Mouse (Mus musculus): ENCODE data around the gene Tbx4. TPM values are rescaled to one million over a fixed set of nuclear protein-coding genes. Genes with fewer than 3 reads are reported as not detected.

The Tbx4 gene
- polyA plus RNA-seq, 1 experiment from 2014 or later, result 0.23 TPM

GRCm38 (mm10) chr11:85840803-85841145 is 45.4 kb upstream of the Tbx4 start:
- H3K4me1 ChIP-seq (replicated peaks; ENCODE audit: control insufficient read depth, insufficient read depth, low read length), result peaks cover 19% of the 10 kb centered on the region
- DNase-seq (ENCODE audit: low spot score), result no peak
- H3K9me3 ChIP-seq (ENCODE audit: control insufficient read depth, low read length), result no peaks in the 10 kb centered on the region
- ATAC-seq (ENCODE audit: low FRiP score), result no peak
- H3K27ac ChIP-seq, result no peak overlapping the region
- peak overlapping the region; percentile 49 for H3K4me2 ChIP-seq (replicated peaks)
- peak overlapping the region; percentile 18 for H3K4me3 ChIP-seq (replicated peaks; ENCODE audit: low read length)
- H3K27me3 ChIP-seq (ENCODE audit: control insufficient read depth, insufficient read depth, low read length), result peaks cover 94% of the 10 kb centered on the region
- no peaks in the 10 kb centered on the region for H3K36me3 ChIP-seq (replicated peaks; ENCODE audit: control insufficient read depth, insufficient read depth)
- 3% methylated on average over 21 of the region's 21 CpGs for WGBS
- H3K9ac ChIP-seq, result peak overlapping the region; percentile 12; the same call in 1 of the 2 replicates

DNA sequence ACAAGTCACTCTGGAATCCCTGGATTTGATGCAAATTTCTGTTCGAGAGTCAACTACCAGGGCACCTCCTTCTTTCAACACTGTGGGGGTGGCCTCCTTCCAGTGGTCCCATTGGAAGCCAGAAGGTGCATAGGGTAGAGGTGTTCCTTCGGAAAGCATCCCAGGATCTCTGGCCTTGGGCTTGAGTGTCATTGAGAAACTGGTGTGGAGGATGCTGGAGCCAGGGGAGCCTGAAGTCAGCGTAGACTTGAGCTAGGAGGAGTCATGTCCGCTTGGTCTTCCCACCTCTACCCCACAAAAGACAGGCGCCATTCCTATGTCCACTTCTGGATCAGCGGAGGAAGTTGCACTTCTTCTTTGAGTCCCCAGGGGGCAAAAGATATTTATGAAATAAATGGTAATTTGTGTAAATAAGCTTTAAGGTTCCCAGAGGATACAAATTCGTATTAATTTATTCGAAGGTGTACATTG is 45.0 kb upstream of the Tbx4 start:
- Histone ChIP-seq H3K4me1 (replicated peaks; ENCODE audit: control insufficient read depth, insufficient read depth, low read length) (peaks cover 19% of the 10 kb centered on the region), H3K9ac (no peak overlapping the region)

DNA sequence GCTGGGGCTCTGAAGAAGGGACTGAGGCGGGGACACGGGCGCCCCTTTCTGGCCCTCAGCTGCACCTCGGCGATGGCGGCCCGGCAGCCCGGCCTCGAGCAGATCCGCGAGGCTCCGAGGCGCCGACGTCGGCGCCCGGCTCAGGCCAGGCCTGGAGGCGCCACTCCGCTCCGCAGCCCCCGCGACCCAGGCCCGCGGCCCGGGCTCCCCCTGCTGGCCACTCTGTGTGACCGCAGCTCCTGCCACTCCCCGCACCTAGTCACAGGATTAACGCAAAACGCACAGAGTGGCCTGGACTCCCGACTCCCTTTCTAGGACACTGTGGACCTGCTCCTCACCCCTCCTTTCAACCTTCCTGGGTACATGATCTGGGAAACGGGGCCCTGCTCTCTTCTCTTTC is 44.2 kb upstream of the Tbx4 start:
- WGBS, result under 1% methylated on average over 32 of the region's 32 CpGs
- Histone ChIP-seq H3K9me3 (ENCODE audit: control insufficient read depth, low read length) (no peaks in the 10 kb centered on the region), H3K4me1 (replicated peaks; ENCODE audit: control insufficient read depth, insufficient read depth, low read length) (peaks cover 19% of the 10 kb centered on the region), H3K4me3 (replicated peaks; ENCODE audit: low read length) (peak overlapping the region; percentile 20), H3K9ac (peak overlapping the region; percentile 21; the same call in 1 of the 2 replicates), H3K27me3 (ENCODE audit: control insufficient read depth, insufficient read depth, low read length) (peaks cover 85% of the 10 kb centered on the region), H3K27ac (no peak overlapping the region), H3K4me2 (replicated peaks) (peak overlapping the region; percentile 49), H3K36me3 (replicated peaks; ENCODE audit: control insufficient read depth, insufficient read depth) (no peaks in the 10 kb centered on the region)
- peak; percentile 63 for ATAC-seq (ENCODE audit: low FRiP score)
- DNase-seq (ENCODE audit: low spot score), result peak; percentile 77

More for the DNA sequence above, 45.0 kb upstream of the Tbx4 start:
- no peaks in the 10 kb centered on the region for H3K36me3 ChIP-seq (replicated peaks; ENCODE audit: control insufficient read depth, insufficient read depth)
- ATAC-seq (ENCODE audit: low FRiP score) (no peak), DNase-seq (ENCODE audit: low spot score) (no peak)
- H3K27ac ChIP-seq, result no peak overlapping the region
- H3K27me3 ChIP-seq (ENCODE audit: control insufficient read depth, insufficient read depth, low read length), result peaks cover 89% of the 10 kb centered on the region
- no peaks in the 10 kb centered on the region for H3K9me3 ChIP-seq (ENCODE audit: control insufficient read depth, low read length)
- WGBS, result 5% methylated on average over 8 of the region's 8 CpGs
- peak overlapping the region; percentile 49 for H3K4me2 ChIP-seq (replicated peaks)
- H3K4me3 ChIP-seq (replicated peaks; ENCODE audit: low read length), result peak overlapping the region; percentile 20; the same call in 1 of the 2 replicates

DNA sequence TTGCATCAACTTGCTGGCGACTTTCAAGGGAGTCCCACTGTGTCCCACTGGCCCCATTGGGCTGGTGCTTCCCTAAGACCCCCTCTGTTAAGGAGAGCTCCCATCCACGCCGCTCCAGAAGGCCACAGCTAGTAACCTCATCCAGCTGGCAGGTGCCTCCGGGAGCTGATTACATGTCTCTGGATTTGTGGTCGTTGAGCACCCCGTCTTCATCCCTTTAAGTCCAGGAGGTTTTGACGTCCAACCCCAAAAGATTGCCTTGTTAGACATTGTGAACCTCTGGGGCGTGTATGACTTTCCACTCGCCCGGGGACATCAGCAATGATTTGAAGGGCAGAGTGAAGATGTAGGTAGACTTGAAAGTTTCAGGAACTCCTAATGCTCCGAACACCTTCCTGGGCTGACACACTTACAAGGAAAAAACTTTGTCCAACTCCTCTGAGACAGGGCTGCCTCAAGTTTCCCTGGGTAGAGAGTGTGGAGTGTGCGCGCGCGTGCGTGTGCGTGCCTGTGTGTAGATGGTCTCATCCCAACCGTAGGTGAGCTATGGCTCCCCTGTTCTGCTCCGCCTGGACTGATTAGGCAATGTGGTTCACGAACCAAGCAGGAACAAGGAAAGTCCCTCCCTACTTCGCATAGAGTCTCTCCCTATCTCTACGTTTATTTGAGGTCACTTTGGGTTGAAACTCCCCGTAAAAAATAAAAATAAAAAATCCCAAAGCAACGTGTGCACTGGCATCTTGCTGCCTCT is 43.5 kb upstream of the Tbx4 start:
- Histone ChIP-seq H3K9me3 (ENCODE audit: control insufficient read depth, low read length) (no peaks in the 10 kb centered on the region), H3K4me2 (replicated peaks) (peak overlapping the region; percentile 61), H3K4me1 (replicated peaks; ENCODE audit: control insufficient read depth, insufficient read depth, low read length) (peaks cover 17% of the 10 kb centered on the region), H3K36me3 (replicated peaks; ENCODE audit: control insufficient read depth, insufficient read depth) (no peaks in the 10 kb centered on the region), H3K27ac (no peak overlapping the region), H3K4me3 (replicated peaks; ENCODE audit: low read length) (peak overlapping the region; percentile 27; the same call in 1 of the 2 replicates), H3K9ac (no peak overlapping the region), H3K27me3 (ENCODE audit: control insufficient read depth, insufficient read depth, low read length) (peaks cover 77% of the 10 kb centered on the region)
- 6% methylated on average over 24 of the region's 24 CpGs for WGBS
- DNase-seq (ENCODE audit: low spot score) (no peak), ATAC-seq (ENCODE audit: low FRiP score) (no peak)

- H3K27ac ChIP-seq, result no peak overlapping the region
- H3K36me3 ChIP-seq (replicated peaks; ENCODE audit: control insufficient read depth, insufficient read depth), result no peaks in the 10 kb centered on the region
- peak; percentile 75 for DNase-seq (ENCODE audit: low spot score)
- peaks cover 75% of the 10 kb centered on the region for H3K27me3 ChIP-seq (ENCODE audit: control insufficient read depth, insufficient read depth, low read length)
- no peaks in the 10 kb centered on the region for H3K9me3 ChIP-seq (ENCODE audit: control insufficient read depth, low read length)
- peaks cover 13% of the 10 kb centered on the region for H3K4me1 ChIP-seq (replicated peaks; ENCODE audit: control insufficient read depth, insufficient read depth, low read length)
- peak overlapping the region; percentile 61 for H3K4me2 ChIP-seq (replicated peaks)
- H3K4me3 ChIP-seq (replicated peaks; ENCODE audit: low read length), result peak overlapping the region; percentile 27
- no peak overlapping the region for H3K9ac ChIP-seq
- 1% methylated on average over 18 of the region's 18 CpGs for WGBS
- ATAC-seq (ENCODE audit: low FRiP score), result no peak
Observed at GRCm38 (mm10) chr11:85843347-85843692, 42.9 kb upstream of the Tbx4 start.

- peaks cover 66% of the 10 kb centered on the region for H3K27me3 ChIP-seq (ENCODE audit: control insufficient read depth, insufficient read depth, low read length)
- DNase-seq (ENCODE audit: low spot score) (peak; percentile 78), ATAC-seq (ENCODE audit: low FRiP score) (0 out of 2 replicates have a peak, but pooled peaks have one; percentile 31)
- H3K4me2 ChIP-seq (replicated peaks), result peak overlapping the region; percentile 61
- no peaks in the 10 kb centered on the region for H3K36me3 ChIP-seq (replicated peaks; ENCODE audit: control insufficient read depth, insufficient read depth)
- no peak overlapping the region for H3K27ac ChIP-seq
- H3K9me3 ChIP-seq (ENCODE audit: control insufficient read depth, low read length), result no peaks in the 10 kb centered on the region
- H3K4me1 ChIP-seq (replicated peaks; ENCODE audit: control insufficient read depth, insufficient read depth, low read length), result peaks cover 13% of the 10 kb centered on the region
- H3K9ac ChIP-seq, result peak overlapping the region; percentile 29
- peak overlapping the region; percentile 27 for H3K4me3 ChIP-seq (replicated peaks; ENCODE audit: low read length)
- WGBS, result under 1% methylated on average over 54 of the region's 54 CpGs
Observed at GRCm38 (mm10) chr11:85844144-85844965, 41.9 kb upstream of the Tbx4 start.

DNA sequence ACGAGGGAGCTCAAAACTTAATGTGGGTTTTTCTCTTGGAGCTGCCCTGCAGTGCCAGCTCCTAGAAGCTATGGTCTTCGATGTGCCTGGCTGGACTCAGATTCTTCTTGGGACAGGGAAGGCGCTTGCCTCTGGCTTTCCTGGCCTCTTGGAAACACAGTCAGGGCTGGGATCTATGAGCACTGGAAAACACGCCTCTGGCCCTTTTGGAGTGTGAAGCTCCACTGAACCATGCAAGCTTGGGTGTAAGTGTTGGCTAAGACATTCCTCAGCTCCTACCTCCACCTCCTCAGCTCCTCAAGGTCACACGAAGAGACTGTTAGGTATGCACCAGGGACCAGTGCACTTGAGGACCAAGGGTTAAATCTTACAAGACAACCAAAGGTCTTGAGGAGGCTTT is 41.3 kb upstream of the Tbx4 start:
- ATAC-seq (ENCODE audit: low FRiP score), result no peak
- Histone ChIP-seq H3K27ac (no peak overlapping the region), H3K4me2 (replicated peaks) (0 out of 2 replicates have a peak overlapping the region, but pooled peaks have one; percentile 61), H3K4me3 (replicated peaks; ENCODE audit: low read length) (no peak overlapping the region), H3K4me1 (replicated peaks; ENCODE audit: control insufficient read depth, insufficient read depth, low read length) (peaks cover 13% of the 10 kb centered on the region), H3K9ac (no peak overlapping the region), H3K36me3 (replicated peaks; ENCODE audit: control insufficient read depth, insufficient read depth) (no peaks in the 10 kb centered on the region), H3K27me3 (ENCODE audit: control insufficient read depth, insufficient read depth, low read length) (peaks cover 64% of the 10 kb centered on the region), H3K9me3 (ENCODE audit: control insufficient read depth, low read length) (no peaks in the 10 kb centered on the region)
- 28% methylated on average over 5 of the region's 5 CpGs for WGBS
- DNase-seq (ENCODE audit: low spot score), result no peak

DNA sequence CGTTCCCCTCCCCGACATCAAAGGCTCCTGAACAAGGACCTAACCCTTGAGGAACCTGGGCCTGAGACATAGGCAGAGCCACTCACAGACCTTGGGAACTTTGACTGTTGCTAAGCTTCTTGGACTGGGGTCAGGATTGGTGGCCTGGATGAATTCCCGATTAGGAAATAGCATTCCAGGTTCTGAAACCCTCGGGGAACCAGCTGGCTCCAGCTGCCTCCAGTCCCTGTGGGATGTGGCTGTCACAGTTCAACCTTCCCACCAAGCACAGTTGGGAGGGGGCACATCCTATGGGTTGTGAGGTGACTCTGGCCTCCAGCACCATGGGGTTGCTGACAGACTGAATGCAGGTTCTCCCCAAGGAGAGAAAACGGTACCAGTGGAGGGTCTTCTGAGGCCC is 40.3 kb upstream of the Tbx4 start:
- no peaks in the 10 kb centered on the region for H3K36me3 ChIP-seq (replicated peaks; ENCODE audit: control insufficient read depth, insufficient read depth)
- H3K9me3 ChIP-seq (ENCODE audit: control insufficient read depth, low read length), result no peaks in the 10 kb centered on the region
- peaks cover 13% of the 10 kb centered on the region for H3K4me1 ChIP-seq (replicated peaks; ENCODE audit: control insufficient read depth, insufficient read depth, low read length)
- 51% methylated on average over 5 of the region's 5 CpGs for WGBS
- peaks cover 55% of the 10 kb centered on the region for H3K27me3 ChIP-seq (ENCODE audit: control insufficient read depth, insufficient read depth, low read length)
- H3K4me2 ChIP-seq (replicated peaks), result no peak overlapping the region
- H3K4me3 ChIP-seq (replicated peaks; ENCODE audit: low read length), result no peak overlapping the region
- DNase-seq (ENCODE audit: low spot score), result no peak
- no peak for ATAC-seq (ENCODE audit: low FRiP score)
- no peak overlapping the region for H3K27ac ChIP-seq
- no peak overlapping the region for H3K9ac ChIP-seq

DNA sequence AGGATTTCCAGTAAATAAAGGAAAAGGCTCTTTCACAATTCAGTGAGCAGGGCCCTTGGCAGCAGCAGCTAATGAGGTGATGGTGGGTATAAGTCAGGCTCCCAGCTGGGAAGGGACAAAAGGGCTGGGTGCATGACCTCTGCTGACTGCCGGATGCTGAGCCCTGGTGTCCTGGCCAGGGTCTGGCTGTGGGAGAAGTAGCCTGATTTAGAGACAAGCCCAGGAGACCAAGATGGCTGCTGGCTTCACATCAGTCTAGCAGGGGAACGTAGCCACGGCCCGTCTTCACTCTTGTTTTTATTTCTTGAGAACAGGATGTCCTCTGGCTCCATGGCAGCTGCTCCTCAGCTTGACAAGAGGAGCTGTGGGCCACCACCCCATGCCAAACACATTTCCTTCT is 39.7 kb upstream of the Tbx4 start:
- Histone ChIP-seq H3K4me2 (replicated peaks) (no peak overlapping the region), H3K9ac (no peak overlapping the region), H3K9me3 (ENCODE audit: control insufficient read depth, low read length) (no peaks in the 10 kb centered on the region), H3K36me3 (replicated peaks; ENCODE audit: control insufficient read depth, insufficient read depth) (no peaks in the 10 kb centered on the region), H3K4me3 (replicated peaks; ENCODE audit: low read length) (no peak overlapping the region), H3K27me3 (ENCODE audit: control insufficient read depth, insufficient read depth, low read length) (peaks cover 49% of the 10 kb centered on the region), H3K27ac (no peak overlapping the region), H3K4me1 (replicated peaks; ENCODE audit: control insufficient read depth, insufficient read depth, low read length) (peaks cover 13% of the 10 kb centered on the region)
- ATAC-seq (ENCODE audit: low FRiP score) (no peak), DNase-seq (ENCODE audit: low spot score) (no peak)
- WGBS, result 61% methylated on average over 4 of the region's 4 CpGs
